Mouse (Mus musculus) intestine, postnatal 0 days (tissue): ENCODE data around the gene Gm20696. TPM values are rescaled to one million over a fixed set of nuclear protein-coding genes. Genes with fewer than 3 reads are reported as not detected.
A peak's percentile ranks its signal among the peaks of the same experiment; 100 is the strongest.

ENCODE experiments used
- ATAC-seq: fragments of 200-750 bp; cut with Nextera tagmentation; 2 replicates; pipeline ENCODE4 v1.8.0; 2017; ENCODE audit warnings: mild to moderate bottlenecking, moderate TSS enrichment, moderate library complexity
- H3K27ac ChIP-seq: fragments of 300-500 bp; sonication (generic); 2 replicates; pipeline ENCODE4 v1.5.1; 2014; ENCODE audit warnings: mild to moderate bottlenecking, low read depth, low read length, moderate library complexity
- H3K27me3 ChIP-seq: fragments of 300-500 bp; sonication (generic); replicated peaks from 2 replicates; pipeline ENCODE4 v1.6.1; 2014; ENCODE audit warnings: low read length, mixed read lengths; ENCODE audit not compliant: control insufficient read depth, insufficient read depth
- H3K36me3 ChIP-seq: fragments of 300-500 bp; sonication (generic); 2 replicates; pipeline ENCODE4 v1.6.1; 2014; ENCODE audit warnings: mild to moderate bottlenecking, moderate library complexity; ENCODE audit not compliant: control insufficient read depth, insufficient read depth
- H3K4me1 ChIP-seq: fragments of 300-500 bp; sonication (generic); replicated peaks from 2 replicates; pipeline ENCODE4 v1.6.1; 2014; ENCODE audit warnings: antibody characterized with exemption, low read length, mixed read lengths; ENCODE audit not compliant: control insufficient read depth, insufficient read depth
- H3K4me2 ChIP-seq: fragments of 300-500 bp; sonication (generic); replicated peaks from 2 replicates; pipeline ENCODE4 v1.6.1; 2014; ENCODE audit warnings: low read depth, mild to moderate bottlenecking, moderate library complexity
- H3K4me3 ChIP-seq: fragments of 300-500 bp; sonication (generic); 2 replicates; pipeline ENCODE4 v1.5.1; 2014; ENCODE audit warnings: low read depth, low read length
- H3K9ac ChIP-seq: fragments of 300-500 bp; sonication (generic); 2 replicates; pipeline ENCODE4 v1.6.1; 2014; ENCODE audit warnings: mild to moderate bottlenecking, low read depth, low read length
- H3K9me3 ChIP-seq: fragments of 300-500 bp; sonication (generic); 2 replicates; pipeline ENCODE4 v1.6.1; 2016; ENCODE audit warnings: mixed run types; ENCODE audit not compliant: control insufficient read depth
- CTCF ChIP-seq: sonication (generic); IDR thresholded peaks from 2 replicates; pipeline ENCODE4 v1.5.1; 2016; ENCODE audit warnings: low read depth, mild to moderate bottlenecking, control low read depth, antibody characterized with exemption, moderate library complexity
- whole genome bisulfite sequencing: fragments of 180-500 bp; shearing (Covaris S2); extraction: QIAGEN DNeasy Blood & Tissue Kit; methylation state at CpG from one replicate; pipeline ENCODE4 v1.1.7; 2014; 5-methylcytosine and 5-hydroxymethylcytosine counted together
- polyA plus RNA-seq: library from polyadenylated mRNA; unstranded; fragments of >200 nt; fragmentation: Nextera tagmentation; extraction: Ambion mirVana; gene quantifications from 2 replicates; pipeline ENCODE4 v1.2.1, GENCODE M21; 2015

The Gm20696 gene
- polyA plus RNA-seq, 1 experiment from 2014 or later = 1.4 TPM

DNA sequence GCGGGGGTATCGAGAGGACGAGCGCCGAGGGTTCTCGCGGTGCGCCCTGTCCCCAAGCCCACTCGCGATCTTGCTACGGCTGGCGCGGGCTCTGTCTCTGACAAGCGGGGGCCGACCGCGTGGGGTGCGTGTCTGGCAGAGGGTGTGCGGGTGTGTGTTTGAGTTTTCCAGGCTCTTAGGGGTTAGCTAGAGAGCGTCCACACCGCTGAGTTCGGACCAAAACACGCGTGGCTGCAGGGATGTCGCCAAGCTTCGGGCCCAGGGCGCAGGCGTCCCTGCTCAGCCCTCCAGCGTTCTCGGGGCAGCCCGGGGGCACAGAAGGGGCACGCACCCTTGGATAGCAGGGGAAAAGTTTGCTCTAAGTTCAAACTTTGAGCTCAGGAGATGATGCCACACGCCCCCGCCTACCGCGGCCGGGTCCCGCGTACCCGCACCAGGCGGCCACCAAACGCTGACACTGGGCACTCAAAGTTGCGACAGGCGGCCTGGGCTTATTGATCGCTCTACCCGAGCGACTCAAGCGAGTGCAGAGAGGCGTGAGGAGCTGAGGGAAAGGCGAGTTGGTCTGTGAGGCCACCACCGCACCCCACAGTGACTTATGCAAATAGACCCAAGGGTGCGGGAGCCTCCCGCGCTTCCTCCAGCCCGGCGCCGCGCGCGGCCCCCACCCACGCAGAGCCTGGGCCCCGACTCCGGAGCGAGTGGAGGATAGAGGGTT lies 144.8 kb downstream of the Gm20696 start:
- Histone ChIP-seq H3K4me3 (peak overlapping the region; percentile 92), H3K9ac (peak overlapping the region; percentile 66), H3K27me3 (no peaks in the 10 kb centered on the region), H3K4me1 (0 out of 2 replicates have a peak, but pooled peaks cover 2% of the 10 kb centered on the region), H3K9me3 (no peaks in the 10 kb centered on the region), H3K27ac (peak overlapping the region; percentile 90), H3K36me3 (no peaks in the 10 kb centered on the region), H3K4me2 (peak overlapping the region; percentile 92)
- under 1% methylated on average over 63 of the region's 64 CpGs for WGBS
- TF ChIP-seq CTCF = no peak
- ATAC-seq = peak; percentile 29

DNA sequence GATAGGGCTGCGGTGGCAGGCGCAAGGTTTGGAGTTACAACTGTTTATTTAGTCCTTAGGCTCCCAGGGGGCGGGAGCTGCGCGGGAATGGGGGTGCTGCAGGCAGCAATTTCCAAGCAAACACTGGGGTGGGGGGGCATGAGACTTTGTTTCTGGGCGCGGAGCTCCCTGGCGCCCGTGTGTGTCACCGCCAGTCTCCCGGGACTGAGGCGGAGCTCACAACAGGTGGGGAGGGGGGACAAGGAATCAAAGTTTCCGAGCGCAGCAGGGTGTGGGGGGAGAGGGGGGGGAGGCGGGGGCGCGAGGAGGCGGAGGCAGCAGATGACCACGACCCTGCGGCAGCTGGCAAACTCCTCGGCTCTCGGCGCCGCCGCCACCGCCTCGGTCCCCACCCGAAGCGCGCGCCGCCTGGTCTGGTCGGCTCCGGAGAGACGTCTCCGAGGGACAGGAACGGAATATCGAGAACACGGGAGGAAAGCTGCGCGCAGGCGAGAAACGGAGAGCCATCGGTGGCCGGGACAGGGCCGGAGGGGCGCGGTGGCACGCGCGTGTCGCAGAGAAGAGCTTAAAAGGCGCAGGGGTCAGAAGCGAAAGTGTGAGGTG lies 145.5 kb downstream of the Gm20696 start:
- H3K27me3 ChIP-seq = no peaks in the 10 kb centered on the region
- ATAC-seq = peak; percentile 60
- TF ChIP-seq CTCF = no peak
- H3K9me3 ChIP-seq = no peaks in the 10 kb centered on the region
- H3K9ac ChIP-seq = peak overlapping the region; percentile 66
- peak overlapping the region; percentile 90 for H3K27ac ChIP-seq
- H3K36me3 ChIP-seq = no peaks in the 10 kb centered on the region
- H3K4me3 ChIP-seq = peak overlapping the region; percentile 92
- 0 out of 2 replicates have a peak, but pooled peaks cover 2% of the 10 kb centered on the region for H3K4me1 ChIP-seq
- WGBS = under 1% methylated on average over 54 of the region's 54 CpGs
- peak overlapping the region; percentile 92 for H3K4me2 ChIP-seq

DNA sequence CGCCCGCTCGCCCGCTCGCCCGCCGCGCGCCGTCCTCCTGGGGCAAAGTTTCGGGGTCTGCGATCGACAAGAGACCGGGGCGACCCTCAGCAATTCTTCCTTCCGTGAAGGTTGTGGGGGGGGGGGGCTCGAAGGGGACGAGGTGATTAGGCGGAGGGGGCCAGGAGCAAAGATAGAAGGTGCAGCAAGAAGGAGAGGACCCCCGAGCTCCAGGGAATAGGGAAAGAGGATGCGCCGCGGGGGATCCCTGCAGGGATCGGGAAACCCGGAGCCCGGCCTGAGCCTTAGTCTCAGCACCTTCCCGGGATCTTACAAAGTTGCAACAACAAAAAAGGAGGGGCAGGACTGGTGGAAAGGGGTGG lies 145.9 kb downstream of the Gm20696 start:
- peak; percentile 67; the same call in 1 of the 2 replicates for ATAC-seq
- peak overlapping the region; percentile 66 for H3K9ac ChIP-seq
- no peaks in the 10 kb centered on the region for H3K27me3 ChIP-seq
- peak overlapping the region; percentile 92 for H3K4me2 ChIP-seq
- no peak for TF ChIP-seq CTCF
- peak overlapping the region; percentile 90 for H3K27ac ChIP-seq
- H3K36me3 ChIP-seq = no peaks in the 10 kb centered on the region
- H3K4me3 ChIP-seq = peak overlapping the region; percentile 92
- 0 out of 2 replicates have a peak, but pooled peaks cover 2% of the 10 kb centered on the region for H3K4me1 ChIP-seq
- WGBS = under 1% methylated on average over 27 of the region's 27 CpGs
- no peaks in the 10 kb centered on the region for H3K9me3 ChIP-seq

DNA sequence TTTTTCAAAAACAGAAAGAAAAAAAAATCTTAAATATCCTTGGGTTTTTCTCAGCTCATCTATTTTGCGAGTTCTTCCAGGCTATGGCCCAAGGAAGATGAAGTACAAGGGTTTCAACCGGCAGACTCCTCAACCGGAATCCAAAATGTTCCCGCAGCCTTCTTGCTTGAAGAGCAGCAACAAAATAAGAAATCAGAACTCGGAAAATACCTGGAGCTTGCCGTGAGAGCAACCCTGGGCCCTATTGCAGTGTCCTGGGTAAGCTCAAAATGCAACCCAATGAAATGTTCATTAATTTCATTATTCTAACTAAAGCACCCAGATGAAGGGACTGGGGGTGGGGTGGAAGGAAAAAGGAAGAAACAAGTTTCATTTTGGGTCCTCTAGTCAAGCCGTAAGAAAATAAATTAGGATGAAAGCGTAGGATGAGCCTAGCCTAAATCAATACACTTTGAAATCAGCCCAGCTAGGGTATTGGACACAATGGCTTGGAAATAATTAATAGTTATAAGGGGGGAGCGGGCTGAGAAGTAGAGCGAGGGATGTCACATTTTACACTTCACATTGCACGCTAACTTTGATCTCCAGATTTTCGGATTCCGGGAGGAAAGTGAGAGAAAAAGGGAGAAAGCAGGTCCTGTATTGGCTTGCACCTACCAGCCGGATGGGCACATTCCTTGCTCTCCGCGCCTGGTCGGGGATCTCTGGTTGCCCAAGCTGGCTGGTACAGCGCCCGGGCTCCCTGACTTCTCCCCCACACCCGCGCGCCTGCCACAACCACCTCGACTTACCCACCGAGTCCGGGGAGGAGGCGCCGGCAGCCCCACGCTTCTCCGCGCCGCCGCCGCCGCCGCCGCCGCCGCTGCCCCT lies 146.6 kb downstream of the Gm20696 start:
- 7% methylated on average over 36 of the region's 38 CpGs for WGBS
- H3K4me2 ChIP-seq = peak overlapping the region; percentile 92
- H3K4me1 ChIP-seq = 0 out of 2 replicates have a peak, but pooled peaks cover 2% of the 10 kb centered on the region
- H3K4me3 ChIP-seq = peak overlapping the region; percentile 92
- H3K9me3 ChIP-seq = no peaks in the 10 kb centered on the region
- no peaks in the 10 kb centered on the region for H3K36me3 ChIP-seq
- peak overlapping the region; percentile 90 for H3K27ac ChIP-seq
- ATAC-seq = no peak
- peak overlapping the region; percentile 66 for H3K9ac ChIP-seq
- no peaks in the 10 kb centered on the region for H3K27me3 ChIP-seq
- TF ChIP-seq CTCF = no peak

GRCm38 (mm10) chr6:99519052-99519451 lies 147.5 kb downstream of the Gm20696 start:
- peak overlapping the region; percentile 92 for H3K4me2 ChIP-seq
- H3K4me3 ChIP-seq = peak overlapping the region; percentile 92
- WGBS = 37% methylated on average over 4 of the region's 4 CpGs
- no peak for ATAC-seq
- no peak overlapping the region; the same call in 1 of the 2 replicates for H3K27ac ChIP-seq
- no peaks in the 10 kb centered on the region for H3K36me3 ChIP-seq
- 0 out of 2 replicates have a peak, but pooled peaks cover 2% of the 10 kb centered on the region for H3K4me1 ChIP-seq
- H3K9me3 ChIP-seq = no peaks in the 10 kb centered on the region
- no peaks in the 10 kb centered on the region for H3K27me3 ChIP-seq
- no peak overlapping the region for H3K9ac ChIP-seq
- TF ChIP-seq CTCF = no peak
